Mouse (Mus musculus) liver, postnatal 0 days (tissue): ENCODE results near the gene Rgs7.

Source experiments
- CTCF ChIP-seq: sonication (generic); IDR thresholded peaks from 2 replicates; pipeline ENCODE4 v1.5.1; 2016; ENCODE audit warnings: antibody characterized with exemption, low read depth
- EP300 ChIP-seq: IDR thresholded peaks from 2 replicates; pipeline ENCODE4 v1.6.1; 2016; ENCODE audit warnings: antibody characterized with exemption, low read depth, mild to moderate bottlenecking

- TF ChIP-seq CTCF (no peak), EP300 (no peak)
These were observed 38.2 kb downstream of the Rgs7 start for GRCm38 (mm10) chr1:175454041-175454636.
